Mouse (Mus musculus) hindbrain, embryonic 15.5 days (tissue): ENCODE data around the gene Pcif1. TPM values are rescaled to one million over a fixed set of nuclear protein-coding genes. Genes with fewer than 3 reads are reported as not detected.

Source experiments
- ATAC-seq: fragments of 200-750 bp; cut with Nextera tagmentation; 2 replicates; pipeline ENCODE4 v1.8.0; 2017; ENCODE audit warnings: low read depth, moderate number of reproducible peaks, moderate TSS enrichment; ENCODE audit not compliant: low FRiP score
- H3K27ac ChIP-seq: fragments of 300-500 bp; sonication (generic); replicated peaks from 2 replicates; pipeline ENCODE4 v1.5.1; 2015; ENCODE audit warnings: mild to moderate bottlenecking, inconsistent platforms
- H3K27me3 ChIP-seq: fragments of 300-500 bp; sonication (generic); 2 replicates; pipeline ENCODE4 v1.6.1; 2015; ENCODE audit warnings: control low read depth, inconsistent platforms
- H3K36me3 ChIP-seq: fragments of 300-500 bp; sonication (generic); 2 replicates; pipeline ENCODE4 v1.6.1; 2015; ENCODE audit warnings: control low read depth, inconsistent platforms
- H3K4me1 ChIP-seq: fragments of 300-500 bp; sonication (generic); replicated peaks from 2 replicates; pipeline ENCODE4 v1.6.1; 2015; ENCODE audit warnings: control low read depth, inconsistent platforms
- H3K4me2 ChIP-seq: fragments of 300-500 bp; sonication (generic); 2 replicates; pipeline ENCODE4 v1.6.1; 2015; ENCODE audit warnings: moderate library complexity, mild to moderate bottlenecking, inconsistent platforms
- H3K4me3 ChIP-seq: fragments of 300-500 bp; sonication (generic); 2 replicates; pipeline ENCODE4 v1.5.1; 2015; ENCODE audit warnings: mild to moderate bottlenecking, inconsistent platforms
- H3K9ac ChIP-seq: fragments of 300-500 bp; sonication (generic); 2 replicates; pipeline ENCODE4 v1.6.1; 2015; ENCODE audit warnings: inconsistent platforms
- H3K9me3 ChIP-seq: fragments of 300-500 bp; sonication (generic); 2 replicates; pipeline ENCODE4 v1.6.1; 2016; ENCODE audit warnings: control low read depth, inconsistent platforms
- WGBS: fragments of 180-500 bp; shearing (Covaris S2); methylation state at CpG from one replicate; pipeline ENCODE4 v1.1.7; 2015; 5-methylcytosine and 5-hydroxymethylcytosine counted together
- polyA plus RNA-seq: library from polyadenylated mRNA; unstranded; fragments of >200 nt; fragmentation: Nextera tagmentation; extraction: Ambion mirVana; gene quantifications from 2 replicates; pipeline ENCODE4 v1.2.1, GENCODE M21; 2015

Gene Pcif1
- polyA plus RNA-seq, 1 experiment from 2014 or later = 78.5 TPM

GRCm38 (mm10) chr2:164913428-164913786 is 34.3 kb downstream of the Pcif1 start:
- ATAC-seq = no peak
- Histone ChIP-seq H3K9ac (no peak overlapping the region), H3K27me3 (no peaks in the 10 kb centered on the region), H3K36me3 (peaks cover 7% of the 10 kb centered on the region), H3K4me3 (no peak overlapping the region), H3K27ac (no peak overlapping the region), H3K4me1 (peaks cover 24% of the 10 kb centered on the region), H3K4me2 (no peak overlapping the region), H3K9me3 (no peaks in the 10 kb centered on the region)
- WGBS = 92% methylated on average over 2 of the region's 2 CpGs

- no peak overlapping the region for H3K4me2 ChIP-seq
- H3K4me1 ChIP-seq = peaks cover 7% of the 10 kb centered on the region
- H3K9ac ChIP-seq = no peak overlapping the region
- no peak for ATAC-seq
- no peak overlapping the region for H3K27ac ChIP-seq
- peaks cover 4% of the 10 kb centered on the region for H3K36me3 ChIP-seq
- no peaks in the 10 kb centered on the region for H3K27me3 ChIP-seq
- no peak overlapping the region for H3K4me3 ChIP-seq
- WGBS = 88% methylated on average over 5 of the region's 5 CpGs
- no peaks in the 10 kb centered on the region for H3K9me3 ChIP-seq
Observed at GRCm38 (mm10) chr2:164916820-164917219, 37.7 kb downstream of the Pcif1 start.

GRCm38 (mm10) chr2:164917371-164917770 is 38.3 kb downstream of the Pcif1 start:
- no peak for ATAC-seq
- no peak overlapping the region for H3K9ac ChIP-seq
- WGBS = 65% methylated on average over 10 of the region's 10 CpGs
- H3K4me3 ChIP-seq = no peak overlapping the region
- no peak overlapping the region for H3K4me2 ChIP-seq
- peaks cover 4% of the 10 kb centered on the region for H3K36me3 ChIP-seq
- H3K27me3 ChIP-seq = no peaks in the 10 kb centered on the region
- no peaks in the 10 kb centered on the region for H3K9me3 ChIP-seq
- H3K27ac ChIP-seq = no peak overlapping the region
- peaks cover 3% of the 10 kb centered on the region for H3K4me1 ChIP-seq

- H3K4me2 ChIP-seq = no peak overlapping the region
- ATAC-seq = no peak
Observed at GRCm38 (mm10) chr2:164918325-164918724, 39.2 kb downstream of the Pcif1 start.

GRCm38 (mm10) chr2:164921984-164922383 is 42.9 kb downstream of the Pcif1 start:
- 55% methylated on average over 7 of the region's 7 CpGs for WGBS
- H3K4me3 ChIP-seq = no peak overlapping the region
- H3K9ac ChIP-seq = no peak overlapping the region
- ATAC-seq = no peak
- no peaks in the 10 kb centered on the region for H3K9me3 ChIP-seq
- H3K27ac ChIP-seq = no peak overlapping the region
- H3K36me3 ChIP-seq = peaks cover 4% of the 10 kb centered on the region
- H3K27me3 ChIP-seq = no peaks in the 10 kb centered on the region
- H3K4me1 ChIP-seq = peaks cover 9% of the 10 kb centered on the region
- no peak overlapping the region for H3K4me2 ChIP-seq

More at GRCm38 (mm10) chr2:164918325-164918724, 39.2 kb downstream of the Pcif1 start:
- Histone ChIP-seq H3K27ac (no peak overlapping the region), H3K27me3 (no peaks in the 10 kb centered on the region), H3K9me3 (no peaks in the 10 kb centered on the region), H3K36me3 (peaks cover 4% of the 10 kb centered on the region), H3K4me3 (no peak overlapping the region), H3K9ac (no peak overlapping the region), H3K4me1 (peaks cover 1% of the 10 kb centered on the region)
- 58% methylated on average over 4 of the region's 5 CpGs for WGBS

- 40% methylated on average over 4 of the region's 4 CpGs for WGBS
- Histone ChIP-seq H3K27ac (no peak overlapping the region), H3K4me2 (no peak overlapping the region), H3K9me3 (no peaks in the 10 kb centered on the region), H3K9ac (no peak overlapping the region), H3K4me3 (no peak overlapping the region), H3K4me1 (peaks cover 9% of the 10 kb centered on the region), H3K36me3 (peaks cover 4% of the 10 kb centered on the region), H3K27me3 (no peaks in the 10 kb centered on the region)
- no peak for ATAC-seq
Observed at GRCm38 (mm10) chr2:164923291-164923690, 44.2 kb downstream of the Pcif1 start.

GRCm38 (mm10) chr2:164924100-164924857 is 45.2 kb downstream of the Pcif1 start:
- peak; percentile 71 for ATAC-seq
- 36% methylated on average over 11 of the region's 11 CpGs for WGBS
- no peak overlapping the region for H3K4me3 ChIP-seq
- H3K27ac ChIP-seq = no peak overlapping the region
- no peak overlapping the region for H3K4me2 ChIP-seq
- H3K9ac ChIP-seq = no peak overlapping the region
- peaks cover 2% of the 10 kb centered on the region for H3K36me3 ChIP-seq
- H3K4me1 ChIP-seq = peaks cover 9% of the 10 kb centered on the region
- no peaks in the 10 kb centered on the region for H3K9me3 ChIP-seq
- no peaks in the 10 kb centered on the region for H3K27me3 ChIP-seq

- H3K36me3 ChIP-seq = no peaks in the 10 kb centered on the region
- WGBS = 59% methylated on average over 11 of the region's 11 CpGs
- H3K4me2 ChIP-seq = no peak overlapping the region
- H3K9me3 ChIP-seq = no peaks in the 10 kb centered on the region
- H3K9ac ChIP-seq = no peak overlapping the region
- no peak for ATAC-seq
- no peaks in the 10 kb centered on the region for H3K27me3 ChIP-seq
- no peak overlapping the region for H3K27ac ChIP-seq
- H3K4me1 ChIP-seq = no peaks in the 10 kb centered on the region
- H3K4me3 ChIP-seq = no peak overlapping the region
Observed at GRCm38 (mm10) chr2:164930706-164931581, 51.8 kb downstream of the Pcif1 start.

- no peaks in the 10 kb centered on the region for H3K36me3 ChIP-seq
- H3K27ac ChIP-seq = no peak overlapping the region
- H3K4me1 ChIP-seq = peaks cover 5% of the 10 kb centered on the region
- H3K4me3 ChIP-seq = no peak overlapping the region
- no peak overlapping the region for H3K4me2 ChIP-seq
- no peak for ATAC-seq
- H3K27me3 ChIP-seq = no peaks in the 10 kb centered on the region
- 45% methylated on average over 9 of the region's 10 CpGs for WGBS
- no peaks in the 10 kb centered on the region for H3K9me3 ChIP-seq
- H3K9ac ChIP-seq = no peak overlapping the region
Observed at GRCm38 (mm10) chr2:164933534-164933933, 54.4 kb downstream of the Pcif1 start.

- Histone ChIP-seq H3K9ac (no peak overlapping the region), H3K36me3 (no peaks in the 10 kb centered on the region), H3K9me3 (no peaks in the 10 kb centered on the region), H3K4me3 (no peak overlapping the region), H3K4me2 (no peak overlapping the region), H3K4me1 (peaks cover 27% of the 10 kb centered on the region), H3K27ac (no peak overlapping the region), H3K27me3 (no peaks in the 10 kb centered on the region)
- 70% methylated on average over 4 of the region's 4 CpGs for WGBS
- no peak for ATAC-seq
Observed at GRCm38 (mm10) chr2:164935991-164936390, 56.9 kb downstream of the Pcif1 start.

GRCm38 (mm10) chr2:164938146-164939091 is 59.3 kb downstream of the Pcif1 start:
- no peaks in the 10 kb centered on the region for H3K36me3 ChIP-seq
- H3K4me3 ChIP-seq = peak overlapping the region; percentile 40
- H3K27me3 ChIP-seq = no peaks in the 10 kb centered on the region
- H3K9me3 ChIP-seq = no peaks in the 10 kb centered on the region
- peak overlapping the region; percentile 84 for H3K27ac ChIP-seq
- H3K4me2 ChIP-seq = peak overlapping the region; percentile 69
- H3K9ac ChIP-seq = peak overlapping the region; percentile 46
- ATAC-seq = peak; percentile 91
- WGBS = 2% methylated on average over 39 of the region's 39 CpGs
- peaks cover 27% of the 10 kb centered on the region for H3K4me1 ChIP-seq
